Mouse (Mus musculus) neutrophil, adult 83 days (primary cell): Measurements from ENCODE around the gene Glis2. TPM values are rescaled to one million over a fixed set of nuclear protein-coding genes. Genes with fewer than 3 reads are reported as not detected.

ENCODE experiments used
- total RNA-seq, 2 experiments: library from RNA; stranded (reverse); gene quantifications; one replicate each; pipeline ENCODE4 v1.2.4; 2023

Gene Glis2
- total RNA-seq = under 1 TPM; 0.62 to 0.79 TPM

DNA sequence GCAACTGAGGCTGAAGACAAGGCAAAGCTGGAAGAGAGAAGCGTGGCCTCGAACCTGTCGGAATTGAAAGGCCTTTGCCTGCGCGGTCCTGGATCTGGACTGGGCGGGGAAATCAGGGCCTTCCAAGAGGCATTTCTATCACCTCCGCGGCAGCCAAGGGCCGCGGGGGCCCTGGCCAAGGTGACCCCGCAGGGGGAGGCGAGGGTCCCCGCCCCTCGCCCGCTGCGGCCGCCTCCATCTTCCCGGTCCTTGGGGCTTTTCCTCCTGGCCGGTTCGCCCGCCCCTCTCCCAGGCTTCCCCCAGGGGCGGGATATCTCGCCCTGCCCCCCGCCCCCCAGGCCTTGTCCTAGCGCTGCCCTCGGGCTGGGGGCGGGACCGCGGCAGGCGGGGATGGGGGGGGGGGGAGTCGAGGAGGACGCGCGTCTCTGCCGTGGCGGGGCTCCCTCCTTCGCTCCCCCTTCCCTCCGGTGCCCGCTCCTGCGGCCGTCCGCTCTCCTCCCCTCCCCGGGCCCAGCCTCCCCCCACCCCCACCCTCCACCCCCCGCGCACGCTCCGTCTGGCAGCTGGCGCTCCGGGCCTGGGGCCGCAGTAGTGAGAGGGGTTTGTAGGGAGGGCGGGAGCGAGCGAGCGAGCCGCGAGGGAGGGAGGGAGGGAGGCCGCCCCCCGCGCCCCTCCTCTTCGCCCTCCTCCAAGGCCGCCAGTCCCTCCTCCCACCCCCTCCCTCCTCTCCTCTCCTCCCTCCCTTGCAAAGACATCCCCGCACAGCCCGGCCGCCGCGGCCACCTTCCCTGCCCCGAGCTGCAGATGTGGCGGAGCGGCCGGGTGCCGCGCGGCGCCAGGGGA lies at the start of gene Glis2:
Gene Glis2, plus strand, starts transcription at position 743 of the 843 bp plus-strand sequence.

DNA sequence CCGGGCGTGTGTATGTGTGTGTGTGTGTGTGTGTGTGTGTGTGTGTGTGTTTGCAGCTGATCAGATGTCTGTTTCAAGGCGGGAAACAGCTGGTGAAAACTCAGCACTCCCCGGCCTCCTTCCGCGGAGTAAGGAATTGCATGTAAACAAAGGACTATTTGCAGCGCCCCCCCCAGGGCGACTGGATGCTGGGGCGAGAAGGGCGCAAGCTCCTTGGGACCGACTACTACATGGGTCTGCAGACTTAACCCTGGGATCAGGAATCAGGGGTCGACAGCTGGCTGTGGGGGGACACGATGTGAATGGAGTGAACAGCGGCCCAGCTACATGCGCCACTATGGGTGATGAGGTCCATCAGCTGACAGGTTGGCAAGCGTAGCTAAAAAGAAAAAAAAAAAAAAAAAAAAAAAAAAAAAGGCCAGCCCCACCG lies 34.8 kb upstream of the Glis2 start, which contains the start of gene Tfap4:
Gene Tfap4, minus strand, starts transcription at position 140 of the 430 bp plus-strand sequence.

DNA sequence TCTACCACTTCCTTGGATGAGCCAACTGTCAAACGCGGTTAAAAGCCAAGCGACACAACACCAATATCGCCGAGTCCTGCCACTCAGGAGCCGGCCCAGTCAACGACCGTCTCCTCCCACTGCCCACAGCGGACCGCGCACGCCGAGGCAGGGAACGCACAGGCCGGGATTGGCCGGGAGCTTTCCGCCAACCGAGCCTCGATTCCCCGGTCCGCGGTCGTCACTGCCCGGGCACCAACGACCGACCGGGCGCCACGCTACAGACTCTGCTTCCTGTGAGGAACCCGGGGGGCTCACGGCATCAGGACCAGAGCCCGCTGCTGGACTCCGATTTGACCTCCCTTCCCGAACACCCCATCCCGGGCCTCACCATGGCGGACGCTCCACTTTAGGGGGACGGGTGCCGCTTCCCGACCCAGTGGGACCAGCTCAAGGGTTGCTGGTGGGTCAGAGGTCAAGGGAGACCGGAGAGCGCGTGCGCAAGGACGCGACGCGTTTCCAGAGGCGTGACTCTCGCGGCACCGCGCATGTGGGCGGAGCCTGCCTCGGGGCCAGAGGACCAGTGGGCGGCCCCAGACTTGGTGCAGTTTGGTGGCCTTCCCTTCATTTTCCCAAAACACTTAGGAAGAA lies 30.1 kb downstream of the Glis2 start, which contains the start of gene Pam16:
Gene Pam16, minus strand, starts transcription at position 508 of the 630 bp plus-strand sequence.

GRCm38 (mm10) chr16:4639831-4640237 lies 45.3 kb downstream of the Glis2 start, which contains the start of the genes Vasn and Dnaja3:
Gene Vasn (plus strand): TSS chr16:4639941.
Gene Dnaja3 (plus strand): TSS chr16:4639989.

Other genes starting within 250 kb of the Glis2 start
- gene Adcy9, start 174.2 kb upstream of the Glis2 start, total RNA-seq = 10 to 100 TPM in 1 of 2 experiments, 1 to 10 TPM in 1; 8.5 to 10.8 TPM
- gene Srl, start 52.9 kb upstream of the Glis2 start, total RNA-seq = 1 to 10 TPM; 1.2 to 3.2 TPM
- gene Tfap4, start 34.9 kb upstream of the Glis2 start, total RNA-seq = 10 to 100 TPM in 1 of 2 experiments, 1 to 10 TPM in 1; 8.1 to 10.4 TPM
- 10 to 100 TPM; 38.5 to 42.4 TPM for gene Pam16, start 30.3 kb downstream of the Glis2 start, total RNA-seq
- gene Vasn, start 45.2 kb downstream of the Glis2 start, total RNA-seq = under 1 TPM; 0.42 TPM
- gene Dnaja3, start 45.3 kb downstream of the Glis2 start, total RNA-seq = 10 to 100 TPM; 12.2 to 14.4 TPM
- 100 to 1,000 TPM; 211 to 233 TPM for gene Coro7, start 85.1 kb downstream of the Glis2 start, total RNA-seq
- 10 to 100 TPM; 20.7 to 28.1 TPM for gene Nmral1, start 124.6 kb downstream of the Glis2 start, total RNA-seq
- gene Hmox2, start 131.6 kb downstream of the Glis2 start, total RNA-seq = 10 to 100 TPM; 49.4 to 52.9 TPM
- gene Cdip1, start 195.6 kb downstream of the Glis2 start, total RNA-seq = 10 to 100 TPM; 12.9 to 14.2 TPM
- not detected for gene 4930562C15Rik, start 240.7 kb downstream of the Glis2 start, total RNA-seq